Mouse (Mus musculus): Measurements from ENCODE around the gene Lzic.

- TF ChIP-seq CTCF (IDR thresholded peaks at IDR 0.05; ENCODE audit: low read depth, low read length) (no peak), TAL1 (conservative IDR thresholded peaks at IDR 0.05; ENCODE audit: low read depth, low read length) (no peak), GATA2 (IDR thresholded peaks at IDR 0.05; ENCODE audit: borderline replicate concordance, low read depth, low read length) (no peak)
These were observed 19.8 kb downstream of the Lzic start for GRCm38 (mm10) chr4:149504858-149505257.
